Mouse (Mus musculus): Measurements from ENCODE around the gene Cdk2.

GRCm38 (mm10) chr10:128695411-128695991, 9.3 kb downstream of the Cdk2 start:
- TF ChIP-seq CTCF (IDR thresholded peaks at IDR 0.05) (no peak), EP300 (IDR thresholded peaks at IDR 0.05; ENCODE audit: insufficient read depth, low read depth, low read length) (no peak)

All from heart, adult 2 months (tissue).